Mouse (Mus musculus): ENCODE results near the gene Mapk1ip1l.
"Not testable (repeated sequence)": the region's sequence is repeated elsewhere in the genome, so short reads cannot be mapped to it uniquely, and the experiment has no call there.

The Mapk1ip1l gene

DNA sequence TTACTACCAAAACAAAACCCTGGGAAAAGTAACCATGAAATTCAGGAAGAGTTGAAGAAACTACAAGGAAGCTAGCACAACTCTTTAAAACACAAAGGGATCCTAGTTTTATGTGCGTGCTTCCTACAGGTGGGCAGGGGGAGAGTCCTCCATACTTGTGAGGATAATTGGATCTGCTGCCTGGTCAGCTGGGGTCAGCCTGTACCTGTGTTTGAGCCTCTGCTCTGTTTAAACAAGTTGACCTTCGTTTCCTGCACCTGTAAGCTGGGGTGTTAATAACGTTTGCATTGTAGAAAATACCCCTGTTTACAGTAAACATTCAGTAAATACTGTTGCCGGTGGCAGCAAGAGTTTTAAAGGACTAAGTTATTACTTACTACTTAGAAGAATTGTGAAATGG is 7.9 kb downstream of the Mapk1ip1l start:
- no peak for DNase-seq

DNA sequence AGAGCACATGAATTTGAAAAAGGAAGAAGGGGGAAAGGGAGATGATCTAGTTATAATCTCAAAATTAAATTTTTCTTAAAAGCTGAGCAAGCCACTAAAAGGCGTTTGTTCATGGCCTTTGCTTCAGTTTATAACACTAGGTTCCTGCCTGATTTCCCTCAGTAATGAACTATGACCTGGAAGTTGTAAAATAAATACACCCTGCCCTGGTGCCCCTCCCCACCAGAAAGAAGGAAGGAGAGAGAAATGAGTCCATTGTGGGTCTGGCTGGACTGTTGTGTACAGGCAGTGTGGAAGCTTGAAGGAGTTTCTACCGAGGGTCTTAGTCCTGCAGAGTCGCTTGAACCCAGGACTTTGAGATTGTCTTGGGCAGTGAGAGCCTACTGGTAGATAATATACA is 9.6 kb downstream of the Mapk1ip1l start:
- no peak for DNase-seq

DNA sequence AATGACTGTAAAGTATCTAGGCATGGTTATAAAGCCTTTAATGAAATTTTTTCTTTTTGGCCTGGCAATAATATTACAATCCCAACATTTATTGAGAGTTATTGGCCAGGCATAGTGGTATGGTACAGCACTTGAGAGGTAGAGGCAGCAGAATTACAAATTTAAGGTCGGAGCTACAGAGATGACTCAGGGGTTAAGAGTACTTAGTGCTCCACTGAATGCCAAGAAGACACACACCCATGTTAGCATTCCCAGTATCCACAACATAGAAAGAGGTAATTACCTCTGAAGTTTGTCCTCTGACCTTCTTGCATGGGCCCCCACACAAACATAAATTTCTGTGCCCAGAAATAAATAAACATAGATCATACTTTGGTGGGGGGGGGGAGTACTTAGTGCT is 11.0 kb downstream of the Mapk1ip1l start:
- DNase-seq = no peak

GRCm38 (mm10) chr14:47310342-47311181 is 12.5 kb downstream of the Mapk1ip1l start:
- no peak for DNase-seq

GRCm38 (mm10) chr14:47319362-47319761 is 21.3 kb downstream of the Mapk1ip1l start:
- DNase-seq = no peak

GRCm38 (mm10) chr14:47321581-47321980 is 23.5 kb downstream of the Mapk1ip1l start:
- DNase-seq = not testable (repeated sequence)

DNA sequence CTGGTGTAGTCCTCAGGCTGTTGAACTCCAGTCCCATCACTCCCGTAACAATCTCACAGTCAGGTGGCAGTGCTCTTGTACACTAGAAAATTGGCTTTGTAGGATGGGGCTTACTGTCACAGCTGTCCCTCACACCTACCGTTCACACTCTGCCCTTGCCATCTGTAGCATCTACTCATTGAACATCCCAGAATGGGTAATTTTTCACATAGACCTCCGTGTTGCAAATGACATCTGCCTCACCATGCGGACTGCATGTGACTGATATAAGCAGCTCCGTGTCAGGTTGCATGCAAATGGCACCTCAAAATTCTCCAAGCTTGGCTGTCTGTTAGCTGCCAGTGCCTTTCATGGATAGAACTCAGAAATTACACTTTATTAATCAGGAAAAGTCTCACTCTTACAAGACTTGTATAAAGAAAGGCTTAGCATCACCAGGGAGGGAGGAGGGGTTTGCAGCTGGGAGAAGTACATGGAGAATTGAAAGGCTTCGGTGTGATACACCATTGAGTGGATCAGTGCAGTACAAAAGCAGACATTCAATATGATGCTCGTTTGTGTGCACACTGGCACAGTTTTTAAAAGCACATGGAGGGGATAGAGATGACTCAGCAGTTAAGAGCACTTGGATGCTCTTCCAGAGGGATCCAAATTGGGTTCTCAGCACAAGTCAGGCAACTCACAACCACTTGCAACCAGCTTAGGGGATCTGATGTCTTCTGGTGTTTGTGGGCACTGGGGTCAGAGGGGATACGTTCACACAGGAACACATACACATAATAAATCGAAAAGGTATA is 28.1 kb downstream of the Mapk1ip1l start:
- DNase-seq = no peak

GRCm38 (mm10) chr14:47327347-47327746 is 29.3 kb downstream of the Mapk1ip1l start:
- no peak for DNase-seq

DNA sequence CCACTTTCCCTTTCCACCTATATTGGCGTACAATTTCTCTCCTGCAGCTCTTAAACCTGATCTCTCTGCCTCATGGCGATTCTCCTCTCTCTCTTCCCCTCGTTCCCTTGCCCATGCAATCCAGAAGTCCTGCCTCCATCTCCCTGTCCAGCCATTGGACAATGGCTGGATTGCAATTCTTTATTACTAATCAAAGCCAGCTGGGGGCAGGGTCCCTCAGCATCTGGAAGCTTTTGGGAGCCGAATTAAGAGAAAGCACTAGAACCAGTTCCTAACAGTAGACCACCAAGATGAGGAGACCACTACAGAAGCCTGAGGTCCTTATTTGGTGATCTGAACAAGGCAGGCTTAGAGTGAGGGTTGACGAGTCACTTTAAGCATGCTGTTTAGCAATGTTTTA is 33.9 kb downstream of the Mapk1ip1l start:
- DNase-seq = no peak

- peak; percentile 60 to 81 for DNase-seq
These were observed 36.8 kb downstream of the Mapk1ip1l start for GRCm38 (mm10) chr14:47334819-47335218.

DNA sequence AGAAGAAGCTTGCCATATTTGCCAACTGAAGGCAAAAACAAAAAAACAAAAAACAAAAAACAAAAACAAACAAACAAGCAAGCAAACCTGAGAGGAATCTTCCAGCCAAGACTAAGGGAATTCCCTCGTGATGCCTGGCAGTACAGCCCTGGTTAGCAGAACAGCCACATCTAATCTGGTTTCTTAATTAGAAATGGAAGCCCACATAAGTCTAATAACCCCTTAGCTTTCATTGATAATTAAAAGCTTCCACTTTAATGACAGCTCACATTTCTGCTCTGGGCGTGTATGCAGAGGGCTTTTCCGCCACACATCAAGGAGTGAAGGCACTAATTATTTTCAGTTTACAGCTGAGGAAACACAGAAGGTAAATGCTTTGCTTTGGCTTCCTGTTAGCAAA is 37.2 kb downstream of the Mapk1ip1l start:
- no peak for DNase-seq

DNA sequence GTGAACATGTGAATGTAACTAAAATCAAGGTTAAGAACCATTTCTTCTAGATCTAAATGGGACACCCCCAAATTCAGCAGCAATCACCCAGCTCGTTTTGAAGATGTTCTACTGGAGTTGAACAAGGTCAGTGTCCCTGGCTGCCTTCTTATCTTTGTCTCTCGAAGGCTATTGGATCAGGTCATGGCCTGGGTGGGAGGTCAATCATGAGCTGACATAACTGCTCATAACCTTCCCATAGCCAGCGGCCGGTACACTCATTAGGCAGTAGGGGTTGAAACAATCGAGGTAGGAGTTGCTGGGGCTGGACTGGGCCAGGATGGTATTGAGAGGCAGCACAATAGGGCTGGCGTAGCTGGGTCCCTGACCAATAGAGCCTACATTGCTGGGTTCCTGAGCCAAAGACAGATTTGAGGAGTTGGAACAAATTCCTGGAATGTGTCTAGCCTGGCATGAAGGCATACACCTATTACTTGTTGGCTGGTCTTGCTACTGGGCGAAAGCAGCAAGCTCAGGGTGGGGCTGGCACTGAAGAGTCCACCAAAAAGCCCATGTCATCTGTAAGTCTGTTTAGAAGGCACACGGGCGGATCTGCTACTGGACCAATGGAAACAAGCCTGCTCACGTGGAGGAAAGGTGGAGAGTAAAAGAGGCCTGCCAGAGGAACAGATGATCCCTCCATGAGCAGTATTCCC is 42.3 kb downstream of the Mapk1ip1l start:
- no peak for DNase-seq

- no peak for DNase-seq
These were observed 43.8 kb downstream of the Mapk1ip1l start for GRCm38 (mm10) chr14:47341811-47342291.

DNA sequence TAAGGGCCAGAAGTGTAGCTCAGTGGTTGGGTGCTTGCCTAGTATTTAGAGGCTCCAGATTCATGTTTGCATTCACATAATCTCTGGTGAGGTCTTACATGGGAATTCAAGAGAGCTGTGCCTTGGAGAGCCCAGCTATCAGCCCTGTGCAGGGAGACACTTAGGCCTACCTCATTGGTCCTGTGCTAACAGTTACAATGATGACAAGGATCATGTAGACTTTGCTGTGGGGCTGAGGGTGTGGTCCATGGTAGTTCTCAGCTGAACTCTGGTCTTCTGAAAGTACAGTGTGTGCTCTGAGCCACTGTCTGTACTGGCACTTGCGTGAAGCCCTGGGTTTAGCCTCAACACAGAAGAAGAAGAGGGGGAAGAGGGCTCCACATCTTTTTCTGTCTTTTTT is 48.6 kb downstream of the Mapk1ip1l start:
- no peak for DNase-seq

DNA sequence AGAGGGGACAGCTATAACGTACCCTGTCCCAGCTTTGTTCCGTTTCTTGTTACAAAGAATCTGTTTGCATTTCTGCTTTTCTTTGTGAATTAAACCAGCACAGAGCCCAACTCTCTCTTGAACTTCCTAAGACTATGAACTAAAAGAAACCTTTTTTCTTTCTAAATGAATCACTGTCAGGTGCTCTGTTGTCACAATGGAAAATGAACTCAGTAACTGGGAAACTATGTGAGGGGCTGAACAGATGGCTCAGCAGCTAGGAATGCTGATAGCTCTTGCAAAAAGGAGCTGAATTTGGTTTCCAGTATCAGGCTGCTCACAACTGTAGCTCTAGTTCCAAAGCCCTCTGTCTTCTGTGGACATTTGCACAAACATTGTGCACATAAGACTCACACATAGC is 52.9 kb downstream of the Mapk1ip1l start:
- DNase-seq = no peak

GRCm38 (mm10) chr14:47352272-47352671 is 54.2 kb downstream of the Mapk1ip1l start:
- no peak for DNase-seq

GRCm38 (mm10) chr14:47353240-47353639 is 55.2 kb downstream of the Mapk1ip1l start:
- DNase-seq = no peak

- peak; percentile 22 to 69 for DNase-seq
These were observed 56.1 kb downstream of the Mapk1ip1l start for GRCm38 (mm10) chr14:47354111-47354577.

GRCm38 (mm10) chr14:47354948-47355347 is 56.9 kb downstream of the Mapk1ip1l start:
- DNase-seq = peak in 1 of 2 experiments; percentile 14

DNA sequence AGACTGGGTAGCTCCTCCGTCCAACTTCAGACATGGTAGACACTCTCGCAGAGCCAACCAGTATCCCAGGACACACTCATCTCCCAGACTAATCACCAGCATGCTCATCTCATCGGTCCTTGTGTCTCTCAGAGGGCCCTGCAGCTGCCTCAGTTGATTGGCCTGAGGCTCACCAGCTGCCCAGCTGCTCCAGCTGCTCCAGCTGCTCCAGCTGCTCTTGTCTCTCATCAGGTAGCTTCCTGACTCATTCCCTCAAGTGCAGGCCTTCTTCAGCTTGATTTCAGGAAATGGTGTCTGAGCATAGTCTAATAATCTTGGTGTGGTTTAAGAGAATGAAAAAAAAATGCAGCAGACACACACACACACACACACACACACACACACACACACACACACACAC is 58.6 kb downstream of the Mapk1ip1l start:
- DNase-seq = no peak

DNA sequence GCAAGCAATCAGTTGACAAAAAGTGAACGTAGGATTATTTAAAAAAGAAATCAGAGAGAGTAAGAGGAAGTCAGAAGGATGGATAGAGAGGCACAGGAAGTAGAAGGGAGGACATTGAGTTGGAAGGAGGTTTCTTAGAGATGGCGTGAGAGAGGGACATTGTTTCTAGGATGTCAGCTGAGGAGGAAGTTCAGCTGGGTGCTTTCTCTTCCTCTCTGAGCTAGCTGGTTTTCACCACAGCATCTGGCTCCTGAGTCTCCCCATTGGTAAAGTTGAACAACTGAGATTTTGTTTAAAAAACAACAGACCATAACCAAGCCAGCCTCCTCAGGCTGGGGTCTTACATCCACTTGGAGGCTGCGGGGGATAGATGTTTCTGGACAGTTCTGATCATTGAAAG is 61.5 kb downstream of the Mapk1ip1l start:
- DNase-seq = no peak

DNA sequence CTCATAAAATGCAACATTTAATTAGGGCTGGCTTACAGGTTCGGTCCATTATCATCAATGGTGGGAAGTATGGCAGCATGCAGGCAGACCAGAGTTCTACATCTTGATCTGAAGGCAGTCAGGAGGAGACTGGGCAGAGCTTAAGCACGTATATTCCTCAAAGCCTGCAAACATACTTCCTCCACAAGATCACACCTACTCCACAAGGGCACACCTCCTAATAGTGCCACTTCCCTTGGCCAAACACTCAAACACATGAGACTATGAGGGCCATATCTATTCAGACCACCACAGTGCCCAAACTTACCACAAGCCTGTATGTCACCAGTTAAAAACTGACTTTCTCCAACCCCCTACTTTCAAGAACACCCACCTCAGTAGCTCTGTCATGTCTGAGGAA is 63.4 kb downstream of the Mapk1ip1l start:
- no peak for DNase-seq

- DNase-seq = no peak
These were observed 63.8 kb downstream of the Mapk1ip1l start for GRCm38 (mm10) chr14:47361899-47362298.

Data from kidney, postnatal 25 days (tissue).